Mouse (Mus musculus) heart, embryonic 14.5 days (tissue): ENCODE data around the gene Galntl6. TPM values are rescaled to one million over a fixed set of nuclear protein-coding genes. Genes with fewer than 3 reads are reported as not detected.

ENCODE experiments used
- ATAC-seq: fragments of 200-750 bp; cut with Nextera tagmentation; 2 replicates; pipeline ENCODE4 v1.8.0; 2017; ENCODE audit warnings: low read depth, moderate TSS enrichment; ENCODE audit not compliant: insufficient number of reproducible peaks, insufficient read depth, low FRiP score
- H3K27ac ChIP-seq, 2 experiments: fragments of 200-500 bp in 1 of 2; fragments of 300-500 bp in 1 of 2; sonication (generic) in 1 of 2; replicated peaks in 1 of 2; 2 replicates each; pipeline ENCODE4 v1.5.1; 2012 to 2014; ENCODE audit warnings: low read depth in 2 of 2, low read length in 2 of 2, control low read depth in 1 of 2, mild to moderate bottlenecking in 1 of 2, mixed read lengths in 1 of 2; ENCODE audit not compliant: control insufficient read depth in 1 of 2, insufficient read depth in 1 of 2
- H3K27me3 ChIP-seq: fragments of 300-500 bp; sonication (generic); 2 replicates; pipeline ENCODE4 v1.6.1; 2014; ENCODE audit warnings: mild to moderate bottlenecking, low read length, control low read depth; ENCODE audit not compliant: control insufficient read depth, insufficient read depth
- H3K36me3 ChIP-seq: fragments of 300-500 bp; sonication (generic); 2 replicates; pipeline ENCODE4 v1.6.1; 2014; ENCODE audit warnings: mild to moderate bottlenecking, control low read depth, low read length, mixed read lengths; ENCODE audit not compliant: control insufficient read depth, insufficient read depth
- H3K4me1 ChIP-seq, 2 experiments: fragments of 200-500 bp in 1 of 2; fragments of 300-500 bp in 1 of 2; sonication (generic) in 1 of 2; 2 replicates each; pipeline ENCODE4 v1.6.1; 2012 to 2014; ENCODE audit warnings: low read length in 2 of 2, control low read depth in 1 of 2, mixed read lengths in 1 of 2; ENCODE audit not compliant: control insufficient read depth in 2 of 2, insufficient read depth in 2 of 2
- H3K4me2 ChIP-seq: fragments of 300-500 bp; sonication (generic); 2 replicates; pipeline ENCODE4 v1.6.1; 2014; ENCODE audit warnings: mild to moderate bottlenecking, low read length
- H3K4me3 ChIP-seq, 2 experiments: fragments of 200-500 bp in 1 of 2; fragments of 300-500 bp in 1 of 2; sonication (generic) in 1 of 2; 2 replicates each; pipeline ENCODE4 v1.5.1; 2012 to 2014; ENCODE audit warnings: low read length in 2 of 2, mild to moderate bottlenecking in 2 of 2, control low read depth in 1 of 2, low read depth in 1 of 2, moderate library complexity in 1 of 2; ENCODE audit not compliant: control insufficient read depth in 1 of 2, insufficient read depth in 1 of 2
- H3K9ac ChIP-seq: fragments of 300-500 bp; sonication (generic); 2 replicates; pipeline ENCODE4 v1.6.1; 2014; ENCODE audit warnings: mild to moderate bottlenecking, low read length
- H3K9me3 ChIP-seq: fragments of 300-500 bp; sonication (generic); 2 replicates; pipeline ENCODE4 v1.6.1; 2016; ENCODE audit warnings: low read length, control low read depth; ENCODE audit not compliant: control insufficient read depth
- WGBS: fragments of 180-500 bp; shearing (Covaris S2); extraction: QIAGEN DNeasy Blood & Tissue Kit; methylation state at CpG from one replicate; pipeline ENCODE4 v1.1.7; 2014; 5-methylcytosine and 5-hydroxymethylcytosine counted together
- polyA plus RNA-seq: library from polyadenylated mRNA; unstranded; fragments of >200 nt; fragmentation: Nextera tagmentation; extraction: Ambion mirVana; gene quantifications from 2 replicates; pipeline ENCODE4 v1.2.1, GENCODE M21; 2014

Gene Galntl6
- polyA plus RNA-seq, 1 experiment from 2014 or later, result 0.07 TPM

DNA sequence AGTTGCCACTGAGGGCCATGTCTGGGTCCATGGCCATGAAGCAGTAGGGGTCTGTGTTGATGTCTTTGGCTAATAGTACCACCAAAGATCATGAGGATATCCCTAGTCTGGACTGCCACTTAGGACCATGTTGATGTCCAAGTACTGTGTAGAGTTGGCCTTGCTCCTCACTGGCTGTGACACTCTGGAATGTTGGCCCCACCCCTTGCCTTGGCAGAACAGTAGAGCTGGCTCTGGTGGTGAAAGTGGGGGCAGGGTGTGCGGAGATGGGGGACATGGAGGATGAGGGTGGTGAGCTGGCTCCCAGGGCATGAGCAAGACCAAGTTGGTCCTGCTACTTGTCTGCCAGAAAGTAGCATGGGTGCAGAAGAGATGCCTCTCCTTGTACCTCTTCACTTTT, 887.3 kb downstream of the Galntl6 start:
- H3K27ac ChIP-seq, result no peak overlapping the region
- H3K36me3 ChIP-seq, result no peaks in the 10 kb centered on the region
- H3K9ac ChIP-seq, result no peak overlapping the region
- no peaks in the 10 kb centered on the region for H3K4me1 ChIP-seq
- H3K9me3 ChIP-seq, result no peaks in the 10 kb centered on the region
- 0 out of 2 replicates have a peak, but pooled peaks have one; percentile 43 for ATAC-seq
- no peaks in the 10 kb centered on the region for H3K27me3 ChIP-seq
- H3K4me2 ChIP-seq, result no peak overlapping the region
- 67% methylated on average over 1 of the region's 1 CpGs for WGBS
- no peak overlapping the region for H3K4me3 ChIP-seq

GRCm38 (mm10) chr8:58023426-58024176, 888.8 kb downstream of the Galntl6 start:
- no peak overlapping the region for H3K4me2 ChIP-seq
- no peaks in the 10 kb centered on the region for H3K27me3 ChIP-seq
- H3K9me3 ChIP-seq, result no peaks in the 10 kb centered on the region
- no peak overlapping the region for H3K27ac ChIP-seq
- no peak overlapping the region for H3K4me3 ChIP-seq
- WGBS, result 62% methylated on average over 2 of the region's 2 CpGs
- ATAC-seq, result no peak
- no peak overlapping the region for H3K9ac ChIP-seq
- H3K36me3 ChIP-seq, result no peaks in the 10 kb centered on the region
- no peaks in the 10 kb centered on the region for H3K4me1 ChIP-seq

GRCm38 (mm10) chr8:57989428-57990171, 922.8 kb downstream of the Galntl6 start:
- no peak for ATAC-seq
- Histone ChIP-seq H3K27ac (no peak overlapping the region), H3K9me3 (no peaks in the 10 kb centered on the region), H3K9ac (no peak overlapping the region), H3K4me2 (no peak overlapping the region), H3K4me1 (no peaks in the 10 kb centered on the region), H3K27me3 (no peaks in the 10 kb centered on the region), H3K4me3 (no peak overlapping the region), H3K36me3 (no peaks in the 10 kb centered on the region)
- WGBS, result 64% methylated on average over 1 of the region's 1 CpGs

DNA sequence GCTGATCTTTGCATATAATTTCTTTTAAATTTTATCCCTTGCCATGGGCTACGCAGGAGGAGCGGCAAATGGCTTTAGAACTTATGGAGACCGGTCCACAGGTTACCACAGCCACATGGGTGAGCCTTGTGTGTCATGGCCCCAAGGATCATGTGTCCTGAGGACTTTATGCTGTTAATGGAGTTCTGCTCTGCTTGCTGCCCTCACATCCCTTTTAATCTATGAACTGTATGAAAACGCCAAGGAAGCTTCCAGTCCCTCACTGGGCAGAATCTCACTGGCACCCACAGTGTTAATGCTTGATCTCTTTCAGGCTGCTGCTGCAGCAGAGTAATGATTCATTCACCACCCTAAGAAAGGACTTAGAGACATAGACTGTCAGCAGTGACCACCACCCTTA, 935.1 kb downstream of the Galntl6 start:
- no peak overlapping the region for H3K27ac ChIP-seq
- no peaks in the 10 kb centered on the region for H3K27me3 ChIP-seq
- H3K4me3 ChIP-seq, result no peak overlapping the region
- 79% methylated on average over 4 of the region's 4 CpGs for WGBS
- H3K9me3 ChIP-seq, result no peaks in the 10 kb centered on the region
- H3K9ac ChIP-seq, result no peak overlapping the region
- no peaks in the 10 kb centered on the region for H3K36me3 ChIP-seq
- no peak overlapping the region for H3K4me2 ChIP-seq
- no peaks in the 10 kb centered on the region for H3K4me1 ChIP-seq
- ATAC-seq, result no peak

DNA sequence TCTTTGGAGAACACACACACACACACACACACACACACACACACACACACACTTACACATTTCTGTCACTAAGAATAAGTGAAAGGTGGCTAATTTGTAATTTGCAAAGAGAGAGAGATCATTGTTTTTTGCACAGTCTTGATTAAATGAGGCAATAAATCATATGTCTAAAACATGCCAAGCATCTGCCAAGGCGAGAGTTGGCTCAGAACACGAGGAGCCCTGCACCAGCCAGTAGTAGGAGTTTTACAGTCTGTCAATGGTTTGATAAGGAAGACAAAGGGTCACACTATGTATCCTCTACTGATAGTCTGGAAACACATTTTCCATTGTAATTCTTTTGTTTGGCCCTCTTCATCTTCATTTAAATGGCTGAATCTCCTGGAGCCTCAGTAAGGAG, 938.3 kb downstream of the Galntl6 start:
- no peak for ATAC-seq

GRCm38 (mm10) chr8:57972832-57973231, 939.6 kb downstream of the Galntl6 start:
- ATAC-seq, result no peak
- no peak overlapping the region for H3K9ac ChIP-seq
- WGBS, result 64% methylated on average over 3 of the region's 3 CpGs
- no peaks in the 10 kb centered on the region for H3K36me3 ChIP-seq
- no peak overlapping the region for H3K4me3 ChIP-seq
- no peaks in the 10 kb centered on the region for H3K4me1 ChIP-seq
- H3K4me2 ChIP-seq, result no peak overlapping the region
- H3K27ac ChIP-seq, result no peak overlapping the region
- H3K27me3 ChIP-seq, result no peaks in the 10 kb centered on the region
- H3K9me3 ChIP-seq, result no peaks in the 10 kb centered on the region

More for the DNA sequence above, 938.3 kb downstream of the Galntl6 start:
- no peak overlapping the region for H3K27ac ChIP-seq
- H3K9ac ChIP-seq, result no peak overlapping the region
- H3K9me3 ChIP-seq, result no peaks in the 10 kb centered on the region
- WGBS, result 47% methylated on average over 2 of the region's 2 CpGs
- H3K4me2 ChIP-seq, result no peak overlapping the region
- no peaks in the 10 kb centered on the region for H3K27me3 ChIP-seq
- no peaks in the 10 kb centered on the region for H3K36me3 ChIP-seq
- H3K4me3 ChIP-seq, result no peak overlapping the region
- no peaks in the 10 kb centered on the region for H3K4me1 ChIP-seq

- no peaks in the 10 kb centered on the region for H3K36me3 ChIP-seq
- 24% methylated on average over 6 of the region's 6 CpGs for WGBS
- ATAC-seq, result no peak
- no peak overlapping the region for H3K4me3 ChIP-seq
- no peaks in the 10 kb centered on the region for H3K9me3 ChIP-seq
- no peaks in the 10 kb centered on the region for H3K4me1 ChIP-seq
- no peak overlapping the region for H3K9ac ChIP-seq
- H3K27me3 ChIP-seq, result no peaks in the 10 kb centered on the region
- H3K27ac ChIP-seq, result no peak overlapping the region
- no peak overlapping the region for H3K4me2 ChIP-seq
Measured at GRCm38 (mm10) chr8:57966676-57967075, 945.8 kb downstream of the Galntl6 start.
